Mouse (Mus musculus) ES-E14 (cell line): Measurements from ENCODE around the gene Aco2. TPM values are rescaled to one million over a fixed set of nuclear protein-coding genes. Genes with fewer than 3 reads are reported as not detected.

Experiments used
- DNase-seq: peaks from one replicate; pipeline ENCODE4 v3.0.0-alpha.2; 2013; ENCODE audit warnings: low read depth, low spot score
- H3K27ac ChIP-seq: 2 replicates; pipeline ENCODE4 v1.5.1; 2012; ENCODE audit warnings: low read depth, mild to moderate bottlenecking, low read length, moderate library complexity, mixed read lengths; ENCODE audit not compliant: poor library complexity, insufficient read depth, severe bottlenecking
- H3K36me3 ChIP-seq: 2 replicates; pipeline ENCODE4 v1.6.1; 2012; ENCODE audit warnings: mild to moderate bottlenecking, low read length, moderate library complexity, mixed read lengths; ENCODE audit not compliant: control insufficient read depth, poor library complexity, insufficient read depth, severe bottlenecking
- H3K4me1 ChIP-seq, 2 experiments: fragments of 150-350 bp in 1 of 2; sonication (generic) in 1 of 2; 2 replicates each; pipeline ENCODE4 v1.6.1; 2012; ENCODE audit warnings: low read length in 2 of 2, mild to moderate bottlenecking in 1 of 2, mixed read lengths in 1 of 2; ENCODE audit not compliant: control insufficient read depth in 2 of 2, insufficient read depth in 2 of 2, poor library complexity in 1 of 2
- H3K4me3 ChIP-seq, 2 experiments: fragments of 150-350 bp in 1 of 2; sonication (generic) in 1 of 2; 2 replicates each; pipeline ENCODE4 v1.5.1; 2012; ENCODE audit warnings: low read length in 2 of 2, low read depth in 1 of 2, mild to moderate bottlenecking in 1 of 2, mixed read lengths in 1 of 2; ENCODE audit not compliant: insufficient read depth in 1 of 2, poor library complexity in 1 of 2, severe bottlenecking in 1 of 2
- H3K9ac ChIP-seq: 2 replicates; pipeline ENCODE4 v1.6.1; 2012; ENCODE audit warnings: low read depth, mild to moderate bottlenecking, low read length, mixed read lengths; ENCODE audit not compliant: poor library complexity, insufficient read depth, severe bottlenecking
- H3K9me3 ChIP-seq: fragments of 150-350 bp; sonication (generic); 2 replicates; pipeline ENCODE4 v1.6.1; 2012; ENCODE audit warnings: low read depth, mild to moderate bottlenecking, low read length; ENCODE audit not compliant: control insufficient read depth, insufficient read depth
- CHD2 ChIP-seq: IDR thresholded peaks from 2 replicates; pipeline ENCODE4 v1.6.1; 2014; ENCODE audit warnings: mild to moderate bottlenecking, low read depth, low read length, inconsistent platforms
- HCFC1 ChIP-seq: IDR thresholded peaks from 2 replicates; pipeline ENCODE4 v1.6.1; 2012; ENCODE audit warnings: low read length, inconsistent platforms, borderline replicate concordance; ENCODE audit not compliant: insufficient read depth
- MAFK ChIP-seq: IDR thresholded peaks from 2 replicates; pipeline ENCODE4 v1.6.1; 2014; ENCODE audit warnings: mild to moderate bottlenecking, low read depth, low read length, inconsistent platforms; ENCODE audit not compliant: insufficient read depth
- ZC3H11A ChIP-seq: IDR thresholded peaks from 2 replicates; pipeline ENCODE4 v1.6.1; 2012; ENCODE audit warnings: low read depth, mild to moderate bottlenecking, inconsistent platforms, low read length, borderline replicate concordance
- ZNF384 ChIP-seq: IDR thresholded peaks from 2 replicates; pipeline ENCODE4 v1.6.1; 2012; ENCODE audit warnings: low read depth, low read length, inconsistent platforms
- in situ Hi-C, 2 experiments: fragments of 600-800 bp; cut with MboI; formaldehyde crosslinking; loops; one replicate each; pipeline ENCODE4 v1.15.1; 2025; ENCODE audit warnings: low sequenced_read_pairs in 2 of 2, inconsistent platforms in 1 of 2; ENCODE audit not compliant: unreplicated experiment in 2 of 2
- total RNA-seq: library from RNA; depleted of rRNA; stranded (reverse); fragments of 300-350 nt; gene quantifications from 2 replicates; pipeline ENCODE4 v1.2.3, GENCODE M21; 2012

Gene Aco2
- total RNA-seq, 1 experiment: 444 TPM

GRCm38 (mm10) chr15:81836966-81837920, 34.9 kb upstream of the Aco2 start:
- no peak for DNase-seq
- H3K9ac ChIP-seq: no peak overlapping the region
- in situ Hi-C loops: no loop called here
- no peaks in the 10 kb centered on the region for H3K9me3 ChIP-seq
- no peak overlapping the region for H3K27ac ChIP-seq
- H3K4me3 ChIP-seq: no peak overlapping the region
- H3K36me3 ChIP-seq: no peaks in the 10 kb centered on the region
- H3K4me1 ChIP-seq: peaks cover 0 to 12% of the 10 kb centered on the region in 2 experiments; a peak in 1 of 4 replicates
- no peak for TF ChIP-seq MAFK
- no peak for TF ChIP-seq ZNF384
- no peak for TF ChIP-seq ZC3H11A
- no peak for TF ChIP-seq HCFC1
- TF ChIP-seq CHD2: no peak

- TF ChIP-seq CHD2: no peak
- TF ChIP-seq ZC3H11A: no peak
- TF ChIP-seq ZNF384: no peak
- TF ChIP-seq MAFK: peak; percentile 61
- no peak for TF ChIP-seq HCFC1
- in situ Hi-C loops: no loop called here
- Histone ChIP-seq H3K9me3 (no peaks in the 10 kb centered on the region), H3K36me3 (no peaks in the 10 kb centered on the region), H3K4me1 (peaks cover 0 to 12% of the 10 kb centered on the region in 2 experiments; a peak in 1 of 4 replicates), H3K27ac (no peak overlapping the region), H3K4me3 (peak overlapping the region; percentile 43 to 60), H3K9ac (peak overlapping the region; percentile 40; the same call in 1 of the 2 replicates)
- no peak for DNase-seq
Measured at GRCm38 (mm10) chr15:81838554-81839235, 33.4 kb upstream of the Aco2 start.

GRCm38 (mm10) chr15:81839634-81840033, 32.5 kb upstream of the Aco2 start:
- TF ChIP-seq MAFK (no peak), ZC3H11A (no peak), HCFC1 (no peak), ZNF384 (no peak), CHD2 (no peak)
- Histone ChIP-seq H3K9me3 (no peaks in the 10 kb centered on the region), H3K27ac (no peak overlapping the region), H3K9ac (no peak overlapping the region), H3K4me3 (no peak overlapping the region), H3K4me1 (peaks cover 0 to 12% of the 10 kb centered on the region in 2 experiments; a peak in 1 of 4 replicates), H3K36me3 (no peaks in the 10 kb centered on the region)
- in situ Hi-C loops: no loop called here
- no peak for DNase-seq

- no peak overlapping the region for H3K27ac ChIP-seq
- no peak for DNase-seq
- in situ Hi-C loops: no loop called here
- TF ChIP-seq HCFC1: no peak
- no peak for TF ChIP-seq ZC3H11A
- TF ChIP-seq ZNF384: no peak
- no peak for TF ChIP-seq MAFK
- no peak for TF ChIP-seq CHD2
- H3K9ac ChIP-seq: no peak overlapping the region
- H3K36me3 ChIP-seq: no peaks in the 10 kb centered on the region
- H3K9me3 ChIP-seq: no peaks in the 10 kb centered on the region
- H3K4me1 ChIP-seq: peaks cover 0 to 12% of the 10 kb centered on the region in 2 experiments; a peak in 1 of 4 replicates
- no peak overlapping the region for H3K4me3 ChIP-seq
Measured at GRCm38 (mm10) chr15:81840306-81840705, 31.8 kb upstream of the Aco2 start.
